Mouse (Mus musculus) embryo, embryonic 11 days (tissue): ENCODE measurements around the gene C3ar1.

Source experiments
- DNase-seq: peaks from one replicate; pipeline ENCODE4 v3.0.0-alpha.2; 2015

Gene C3ar1

GRCm38 (mm10) chr6:122855955-122856354, at the start of gene C3ar1:
Gene C3ar1 (minus strand): TSS chr6:122856161.
- DNase-seq, result no peak

GRCm38 (mm10) chr6:122892442-122893049, 36.6 kb upstream of the C3ar1 start:
- peak; percentile 75 for DNase-seq

GRCm38 (mm10) chr6:122889599-122889998, 33.6 kb upstream of the C3ar1 start:
- no peak for DNase-seq

GRCm38 (mm10) chr6:122883603-122884002, 27.6 kb upstream of the C3ar1 start:
- DNase-seq, result no peak

- DNase-seq, result no peak
Observed at GRCm38 (mm10) chr6:122881287-122881686, 25.3 kb upstream of the C3ar1 start.

- no peak for DNase-seq
Observed at GRCm38 (mm10) chr6:122879781-122880505, 24.0 kb upstream of the C3ar1 start.

GRCm38 (mm10) chr6:122879141-122879735, 23.3 kb upstream of the C3ar1 start:
- DNase-seq, result no peak

- DNase-seq, result peak; percentile 58
Observed at GRCm38 (mm10) chr6:122874720-122875389, 18.9 kb upstream of the C3ar1 start.

- DNase-seq, result peak; percentile 98
Observed at GRCm38 (mm10) chr6:122873871-122874719, 18.1 kb upstream of the C3ar1 start, which contains the start of gene Necap1. Gene Necap1 (plus strand): TSS chr6:122874474.

GRCm38 (mm10) chr6:122872800-122873199, 16.8 kb upstream of the C3ar1 start:
- no peak for DNase-seq

- no peak for DNase-seq
Observed at GRCm38 (mm10) chr6:122869846-122870245, 13.9 kb upstream of the C3ar1 start.

- DNase-seq, result peak; percentile 8
Observed at GRCm38 (mm10) chr6:122867914-122868313, 12.0 kb upstream of the C3ar1 start.

- no peak for DNase-seq
Observed at GRCm38 (mm10) chr6:122862871-122863270, 6.9 kb upstream of the C3ar1 start.

- no peak for DNase-seq
Observed at GRCm38 (mm10) chr6:122862434-122862833, 6.5 kb upstream of the C3ar1 start.

GRCm38 (mm10) chr6:122854552-122854951, 1.4 kb downstream of the C3ar1 start:
- no peak for DNase-seq

GRCm38 (mm10) chr6:122852696-122853095, 3.3 kb downstream of the C3ar1 start:
- DNase-seq, result no peak

- no peak for DNase-seq
Observed at GRCm38 (mm10) chr6:122843759-122844158, 12.2 kb downstream of the C3ar1 start.

- DNase-seq, result no peak
Observed at GRCm38 (mm10) chr6:122837539-122837938, 18.4 kb downstream of the C3ar1 start.

- DNase-seq, result no peak
Observed at GRCm38 (mm10) chr6:122836974-122837373, 19.0 kb downstream of the C3ar1 start.

GRCm38 (mm10) chr6:122834365-122834764, 21.6 kb downstream of the C3ar1 start:
- DNase-seq, result peak; percentile 40

GRCm38 (mm10) chr6:122832880-122833279, 23.1 kb downstream of the C3ar1 start:
- no peak for DNase-seq

GRCm38 (mm10) chr6:122828086-122828485, 27.9 kb downstream of the C3ar1 start:
- DNase-seq, result peak; percentile 60
